Mouse (Mus musculus): Measurements from ENCODE around the gene Msi1. TPM values are rescaled to one million over a fixed set of nuclear protein-coding genes. Genes with fewer than 3 reads are reported as not detected.
A peak's percentile ranks its signal among the peaks of the same experiment; 100 is the strongest.
"Not testable (repeated sequence)": the region's sequence is repeated elsewhere in the genome, so short reads cannot be mapped to it uniquely, and the experiment has no call there.

The Msi1 gene
- polyA plus RNA-seq, 1 experiment from 2014 or later, result 4.3 TPM

DNA sequence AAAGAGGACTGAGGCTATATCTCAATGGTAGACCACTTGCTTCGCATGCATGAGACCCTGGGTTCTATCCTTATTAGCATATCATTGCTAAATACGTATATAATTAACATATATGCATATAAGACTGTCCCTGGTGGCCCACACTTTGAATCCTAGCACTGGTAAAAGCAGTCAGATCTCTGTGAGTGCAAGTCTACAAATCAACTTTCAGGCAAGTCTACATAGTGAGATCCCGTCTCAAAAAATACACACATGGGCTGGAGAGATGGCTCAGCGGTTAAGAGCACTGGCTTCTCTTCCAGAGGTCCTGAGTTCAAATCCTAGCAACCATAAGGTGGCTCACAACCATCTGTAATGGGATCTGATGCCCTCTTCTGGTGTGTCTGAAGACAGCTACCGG lies 61.7 kb downstream of the Msi1 start:
- no peaks in the 10 kb centered on the region for H3K36me3 ChIP-seq (ENCODE audit: control insufficient read depth, insufficient read depth)
- no peak for ATAC-seq
- no peaks in the 10 kb centered on the region for H3K27me3 ChIP-seq (replicated peaks; ENCODE audit: control insufficient read depth, insufficient read depth, low read length)
- peak; percentile 25; the same call in 1 of the 2 replicates for TF ChIP-seq CTCF (IDR thresholded peaks at IDR 0.05; ENCODE audit: low read depth)
- no peak overlapping the region for H3K27ac ChIP-seq (ENCODE audit: low read depth, low read length)
- 27% methylated on average over 5 of the region's 5 CpGs for WGBS
- H3K4me3 ChIP-seq (ENCODE audit: low read depth, low read length), result no peak overlapping the region
- peak overlapping the region; percentile 53 for H3K4me2 ChIP-seq (replicated peaks; ENCODE audit: low read depth)
- no peak overlapping the region for H3K9ac ChIP-seq (ENCODE audit: low read depth, low read length)
- no peaks in the 10 kb centered on the region for H3K4me1 ChIP-seq (replicated peaks; ENCODE audit: control insufficient read depth, insufficient read depth, low read length)
- H3K9me3 ChIP-seq (ENCODE audit: control insufficient read depth), result no peaks in the 10 kb centered on the region

DNA sequence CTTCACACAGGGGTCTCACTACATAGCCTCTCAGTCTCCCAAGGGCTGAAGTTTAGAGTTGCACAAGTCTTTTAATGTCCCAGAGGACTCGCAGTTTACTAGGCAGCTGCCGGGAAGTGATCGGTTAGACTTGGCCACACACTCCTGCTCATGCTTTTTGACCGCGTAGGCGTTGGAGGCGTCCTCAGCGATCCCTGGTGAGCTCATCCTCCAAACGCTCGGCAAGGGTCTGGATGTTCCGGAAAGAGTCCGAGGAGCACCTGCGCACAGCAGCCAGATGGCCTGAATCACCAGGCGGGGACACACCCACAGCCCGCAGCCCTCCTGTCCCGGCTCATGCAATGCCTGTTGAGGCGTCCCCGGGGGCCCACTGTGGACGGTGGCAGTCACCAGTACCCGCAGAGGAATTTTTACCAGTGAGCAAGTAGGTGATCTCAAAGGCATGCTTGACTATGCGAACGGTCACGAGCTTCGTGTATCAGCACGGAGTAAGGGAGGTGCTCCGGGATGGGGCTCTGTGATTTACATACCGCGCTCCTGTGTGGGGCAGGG lies 62.4 kb downstream of the Msi1 start:
- H3K27me3 ChIP-seq (replicated peaks; ENCODE audit: control insufficient read depth, insufficient read depth, low read length), result no peaks in the 10 kb centered on the region
- 0 out of 2 replicates have a peak overlapping the region, but pooled peaks have one; percentile 45 for H3K9ac ChIP-seq (ENCODE audit: low read depth, low read length)
- H3K36me3 ChIP-seq (ENCODE audit: control insufficient read depth, insufficient read depth), result no peaks in the 10 kb centered on the region
- H3K4me2 ChIP-seq (replicated peaks; ENCODE audit: low read depth), result peak overlapping the region; percentile 53
- peak; percentile 34 for ATAC-seq
- H3K4me3 ChIP-seq (ENCODE audit: low read depth, low read length), result no peak overlapping the region
- peak overlapping the region; percentile 17; the same call in 1 of the 2 replicates for H3K27ac ChIP-seq (ENCODE audit: low read depth, low read length)
- H3K9me3 ChIP-seq (ENCODE audit: control insufficient read depth), result no peaks in the 10 kb centered on the region
- 1% methylated on average over 28 of the region's 28 CpGs for WGBS
- TF ChIP-seq CTCF (IDR thresholded peaks at IDR 0.05; ENCODE audit: low read depth), result no peak
- H3K4me1 ChIP-seq (replicated peaks; ENCODE audit: control insufficient read depth, insufficient read depth, low read length), result no peaks in the 10 kb centered on the region

DNA sequence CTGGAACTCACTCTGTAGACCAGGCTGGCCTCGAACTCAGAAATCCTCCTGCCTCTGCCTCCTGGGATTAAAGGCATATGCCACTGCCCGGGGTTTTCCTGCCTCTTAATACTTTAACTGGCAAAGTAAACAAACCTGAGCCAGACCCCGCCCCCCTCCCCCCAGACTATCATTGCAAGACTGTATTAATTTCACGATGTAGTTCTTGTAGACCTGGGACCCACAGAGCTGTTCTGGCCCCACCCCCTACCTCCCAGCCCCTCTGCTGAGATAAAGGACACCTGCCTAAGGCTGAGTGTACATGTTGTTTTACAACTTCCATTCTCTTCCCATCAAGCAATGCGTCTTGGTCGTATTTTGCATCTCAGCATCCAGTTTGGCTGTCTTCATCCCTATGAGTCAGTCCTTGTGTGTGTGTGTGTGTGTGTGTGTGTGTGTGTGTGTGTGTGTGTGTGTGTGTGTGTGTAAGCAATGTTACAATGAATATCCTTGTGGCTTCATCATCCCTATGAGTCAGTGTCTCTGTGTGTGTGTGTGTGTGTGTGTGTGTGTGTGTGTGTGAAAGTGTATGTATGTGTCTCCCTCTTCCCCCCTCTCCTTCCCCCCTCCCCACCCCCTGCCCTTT lies 63.4 kb downstream of the Msi1 start:
- WGBS, result 31% methylated on average over 6 of the region's 6 CpGs

GRCm38 (mm10) chr5:115493441-115493840 lies 64.0 kb downstream of the Msi1 start:
- Histone ChIP-seq H3K9ac (ENCODE audit: low read depth, low read length) (no peak overlapping the region), H3K27ac (ENCODE audit: low read depth, low read length) (peak overlapping the region; percentile 41; the same call in 1 of the 2 replicates), H3K27me3 (replicated peaks; ENCODE audit: control insufficient read depth, insufficient read depth, low read length) (no peaks in the 10 kb centered on the region), H3K36me3 (ENCODE audit: control insufficient read depth, insufficient read depth) (no peaks in the 10 kb centered on the region), H3K4me2 (replicated peaks; ENCODE audit: low read depth) (no peak overlapping the region), H3K4me3 (ENCODE audit: low read depth, low read length) (no peak overlapping the region), H3K4me1 (replicated peaks; ENCODE audit: control insufficient read depth, insufficient read depth, low read length) (no peaks in the 10 kb centered on the region), H3K9me3 (ENCODE audit: control insufficient read depth) (no peaks in the 10 kb centered on the region)
- ATAC-seq, result no peak
- no peak for TF ChIP-seq CTCF (IDR thresholded peaks at IDR 0.05; ENCODE audit: low read depth)
- WGBS, result 58% methylated on average over 5 of the region's 5 CpGs

More for the DNA sequence above, 63.4 kb downstream of the Msi1 start:
- Histone ChIP-seq H3K4me3 (ENCODE audit: low read depth, low read length) (no peak overlapping the region), H3K36me3 (ENCODE audit: control insufficient read depth, insufficient read depth) (no peaks in the 10 kb centered on the region), H3K27ac (ENCODE audit: low read depth, low read length) (peak overlapping the region; percentile 41; the same call in 1 of the 2 replicates), H3K9me3 (ENCODE audit: control insufficient read depth) (no peaks in the 10 kb centered on the region), H3K4me1 (replicated peaks; ENCODE audit: control insufficient read depth, insufficient read depth, low read length) (no peaks in the 10 kb centered on the region), H3K9ac (ENCODE audit: low read depth, low read length) (no peak overlapping the region), H3K4me2 (replicated peaks; ENCODE audit: low read depth) (no peak overlapping the region), H3K27me3 (replicated peaks; ENCODE audit: control insufficient read depth, insufficient read depth, low read length) (no peaks in the 10 kb centered on the region)
- ATAC-seq, result no peak
- no peak for TF ChIP-seq CTCF (IDR thresholded peaks at IDR 0.05; ENCODE audit: low read depth)

- H3K4me1 ChIP-seq (replicated peaks; ENCODE audit: control insufficient read depth, insufficient read depth, low read length); ATAC-seq; H3K4me3 ChIP-seq (ENCODE audit: low read depth, low read length); H3K27me3 ChIP-seq (replicated peaks; ENCODE audit: control insufficient read depth, insufficient read depth, low read length); H3K36me3 ChIP-seq (ENCODE audit: control insufficient read depth, insufficient read depth); H3K9ac ChIP-seq (ENCODE audit: low read depth, low read length); H3K27ac ChIP-seq (ENCODE audit: low read depth, low read length); H3K4me2 ChIP-seq (replicated peaks; ENCODE audit: low read depth); H3K9me3 ChIP-seq (ENCODE audit: control insufficient read depth): not testable (repeated sequence)
- WGBS, result 66% methylated on average over 3 of the region's 3 CpGs
Measured at GRCm38 (mm10) chr5:115495618-115496017, 66.2 kb downstream of the Msi1 start.

DNA sequence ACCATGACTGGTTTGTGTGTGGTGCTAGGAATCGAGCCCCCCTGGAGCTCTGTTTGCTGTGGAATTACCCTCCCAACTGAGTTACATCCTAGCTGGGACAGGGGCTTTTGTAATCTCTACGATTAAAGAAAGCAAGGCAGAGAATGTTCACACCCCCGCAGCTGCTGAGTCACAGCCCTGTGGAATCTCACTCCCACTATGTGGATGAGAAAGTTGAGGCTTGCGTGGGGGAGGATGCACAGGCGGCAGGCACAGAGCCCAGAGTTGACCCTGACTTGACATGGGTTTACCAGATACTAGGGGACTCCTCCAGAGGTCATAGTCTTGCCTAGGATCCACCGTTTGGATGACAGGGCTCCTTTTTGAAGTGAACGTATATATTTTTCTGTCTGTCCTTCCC lies 67.6 kb downstream of the Msi1 start:
- no peak overlapping the region for H3K27ac ChIP-seq (ENCODE audit: low read depth, low read length)
- no peak overlapping the region for H3K4me3 ChIP-seq (ENCODE audit: low read depth, low read length)
- H3K4me1 ChIP-seq (replicated peaks; ENCODE audit: control insufficient read depth, insufficient read depth, low read length), result no peaks in the 10 kb centered on the region
- H3K9me3 ChIP-seq (ENCODE audit: control insufficient read depth), result no peaks in the 10 kb centered on the region
- no peak for ATAC-seq
- H3K36me3 ChIP-seq (ENCODE audit: control insufficient read depth, insufficient read depth), result no peaks in the 10 kb centered on the region
- no peak overlapping the region for H3K9ac ChIP-seq (ENCODE audit: low read depth, low read length)
- no peak overlapping the region for H3K4me2 ChIP-seq (replicated peaks; ENCODE audit: low read depth)
- TF ChIP-seq CTCF (IDR thresholded peaks at IDR 0.05; ENCODE audit: low read depth), result no peak
- 68% methylated on average over 7 of the region's 7 CpGs for WGBS
- no peaks in the 10 kb centered on the region for H3K27me3 ChIP-seq (replicated peaks; ENCODE audit: control insufficient read depth, insufficient read depth, low read length)
